In the genomic region with DNA sequence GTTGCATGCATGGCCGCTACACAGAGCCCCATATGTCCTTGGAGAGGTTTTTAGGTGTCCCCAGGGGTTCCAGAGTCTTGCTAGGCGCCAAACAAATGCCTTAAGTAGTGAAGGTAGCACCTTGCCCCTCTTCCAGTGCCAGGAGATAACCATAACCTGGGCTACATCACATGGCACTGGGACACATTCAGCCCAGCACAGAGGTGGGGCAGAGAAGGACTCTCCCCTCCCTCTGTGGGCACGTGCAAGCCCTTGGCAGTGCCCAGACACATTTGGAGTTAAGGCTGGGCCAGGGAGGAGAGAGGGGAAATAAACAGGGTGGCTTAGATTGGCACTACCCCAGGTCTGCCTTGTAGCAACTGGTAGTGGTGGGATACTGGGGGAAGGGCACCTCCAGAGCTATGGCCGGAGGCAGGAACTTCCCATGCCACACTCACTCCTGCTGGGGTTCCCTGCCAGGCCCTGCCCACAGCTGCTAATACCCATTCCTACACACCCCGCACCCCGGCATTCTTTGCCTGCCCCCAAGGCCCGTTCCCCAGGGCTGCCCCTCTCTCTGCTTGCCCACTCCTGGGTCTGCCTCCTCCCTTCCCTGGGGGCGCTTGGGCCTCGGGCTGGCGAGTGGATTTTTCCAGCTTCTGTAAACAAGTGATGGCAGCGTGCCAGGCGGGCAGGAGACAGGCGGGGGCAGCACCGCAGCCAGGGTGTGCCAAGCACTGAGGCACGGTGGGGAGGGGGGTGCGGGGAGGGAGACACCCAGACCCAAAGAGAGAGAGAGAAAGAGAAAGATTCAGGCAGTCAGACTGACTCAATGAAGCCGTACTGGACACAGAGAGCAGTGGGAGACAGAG, we compare ENCODE assay signal across 8 mouse cellular contexts. TPM values are rescaled to one million over a fixed set of nuclear protein-coding genes. Genes with fewer than 3 reads are reported as not detected.
DNase-seq lines count a peak whose midpoint lies in the region; ATAC-seq and TF ChIP-seq lines count a peak whose summit lies in the region.

No protein-coding gene starts in this region.

- TF ChIP-seq EP300 in liver, embryonic 14.5 days (IDR thresholded peaks at IDR 0.05; ENCODE audit: low read depth) = no peak

- 0 out of 2 replicates have a peak, but pooled peaks have one; percentile 14 for ATAC-seq in erythroblast, adult 5-6 weeks (replicated peaks; ENCODE audit: low FRiP score, poor library complexity, severe bottlenecking)
- ATAC-seq in heart, embryonic 16.5 days (replicated peaks; ENCODE audit: extremely low read depth, insufficient read depth, low FRiP score) = peak; percentile 28
- no peak for ATAC-seq in liver, embryonic 14.5 days (ENCODE audit: insufficient read depth)
- peak; percentile 49 for ATAC-seq in neural tube, embryonic 15.5 days (ENCODE audit: low FRiP score)

- H3K27me3 ChIP-seq in heart, embryonic 16.5 days (ENCODE audit: control insufficient read depth, insufficient read depth, low read length) = no peaks in the 10 kb centered on the region
- no peaks in the 10 kb centered on the region for H3K27me3 ChIP-seq in liver, embryonic 14.5 days (ENCODE audit: control insufficient read depth, insufficient read depth, low read length)
- no peaks in the 10 kb centered on the region for H3K27me3 ChIP-seq in neural tube, embryonic 15.5 days (replicated peaks)

- peak overlapping the region; percentile 92 for H3K27ac ChIP-seq in heart, embryonic 16.5 days (ENCODE audit: low read length)
- peak overlapping the region; percentile 49 for H3K27ac ChIP-seq in liver, embryonic 14.5 days
- H3K27ac ChIP-seq in neural tube, embryonic 15.5 days (replicated peaks) = peak overlapping the region; percentile 89

- peaks cover 6% of the 10 kb centered on the region; the same call in 1 of the 2 replicates for H3K36me3 ChIP-seq in heart, embryonic 16.5 days (ENCODE audit: control insufficient read depth, insufficient read depth)
- H3K36me3 ChIP-seq in liver, embryonic 14.5 days (replicated peaks; ENCODE audit: control insufficient read depth, insufficient read depth, low read depth) = peaks cover 4% of the 10 kb centered on the region; the same call in 1 of the 2 replicates
- 0 out of 2 replicates have a peak, but pooled peaks cover 13% of the 10 kb centered on the region for H3K36me3 ChIP-seq in neural tube, embryonic 15.5 days

- H3K4me2 ChIP-seq in heart, embryonic 16.5 days (ENCODE audit: low read depth, low read length) = peak overlapping the region; percentile 51
- H3K4me2 ChIP-seq in liver, embryonic 14.5 days (ENCODE audit: low read depth) = peak overlapping the region; percentile 59
- peak overlapping the region; percentile 94 for H3K4me2 ChIP-seq in neural tube, embryonic 15.5 days

- peaks cover 96% of the 10 kb centered on the region for H3K4me1 ChIP-seq in heart, embryonic 16.5 days (ENCODE audit: control insufficient read depth, insufficient read depth, low read length)
- peaks cover 80 to 96% of the 10 kb centered on the region in 2 experiments for H3K4me1 ChIP-seq in liver, embryonic 14.5 days (replicated peaks; ENCODE audit: control insufficient read depth in 2 of 2, insufficient read depth in 2 of 2, low read length in 1 of 2)
- H3K4me1 ChIP-seq in neural tube, embryonic 15.5 days = peaks cover 95% of the 10 kb centered on the region

- H3K4me3 ChIP-seq in heart, embryonic 16.5 days (ENCODE audit: low read length) = peak overlapping the region; percentile 17
- peak overlapping the region in 1 of 2 experiments; percentile 37; a peak in 2 of 4 replicates for H3K4me3 ChIP-seq in liver, embryonic 14.5 days (ENCODE audit: insufficient read depth in 1 of 2, low read depth in 2 of 2, low read length in 2 of 2)
- H3K4me3 ChIP-seq in neural tube, embryonic 15.5 days (replicated peaks) = 0 out of 2 replicates have a peak overlapping the region, but pooled peaks have one; percentile 27

- peak overlapping the region; percentile 64 for H3K9ac ChIP-seq in heart, embryonic 16.5 days (ENCODE audit: low read length)
- peak overlapping the region; percentile 53 for H3K9ac ChIP-seq in liver, embryonic 14.5 days (replicated peaks)
- H3K9ac ChIP-seq in neural tube, embryonic 15.5 days (replicated peaks) = peak overlapping the region; percentile 3; the same call in 1 of the 2 replicates

- WGBS in heart, embryonic 16.5 days = 22% methylated on average over 17 of the region's 17 CpGs
- WGBS in liver, embryonic 14.5 days (ENCODE audit: insufficient replicate concordance) = 31% methylated on average over 17 of the region's 17 CpGs
- whole genome bisulfite sequencing in neural tube, embryonic 15.5 days = 15% methylated on average over 17 of the region's 17 CpGs

- no peaks in the 10 kb centered on the region for H3K9me3 ChIP-seq in heart, embryonic 16.5 days (replicated peaks; ENCODE audit: control insufficient read depth, low read length)
- no peaks in the 10 kb centered on the region for H3K9me3 ChIP-seq in liver, embryonic 14.5 days (ENCODE audit: control insufficient read depth, low read length)
- H3K9me3 ChIP-seq in neural tube, embryonic 15.5 days (replicated peaks) = no peaks in the 10 kb centered on the region

- 0 out of 2 replicates have a peak, but pooled peaks have one; percentile 4 for TF ChIP-seq CTCF in liver, embryonic 14.5 days (IDR thresholded peaks at IDR 0.05; ENCODE audit: low read depth)

- peak; percentile 83 for DNase-seq in 3134 (ENCODE audit: extremely low read depth, insufficient read length, low spot score)
- DNase-seq in adrenal gland, postnatal 10 days = peak; percentile 89
- peak; percentile 91 for DNase-seq in kidney, postnatal 14 days
- DNase-seq in liver, embryonic 14.5 days (ENCODE audit: low read depth in 3 of 3, low spot score in 3 of 3) = no peak
- DNase-seq in c-Kit-positive CD71-positive TER-119-positive erythroid progenitor cells, embryonic 14.5 days (ENCODE audit: low spot score) = no peak

RNA-seq across cellular contexts. Expression of gene Thra, which starts 10.1 kb away (rescaled TPM):
- 100 to 1,000 TPM; 135 to 184 TPM for total RNA-seq in adrenal gland, postnatal 10 days (2021)
- total RNA-seq in erythroblast, adult 5-6 weeks (2015; ENCODE audit: low replicate concordance) = 1.9 and 5.0 TPM in 2 replicates
- 4.3 and 8.1 TPM in 2 replicates for total RNA-seq in erythroblast, adult 5-6 weeks (2017; ENCODE audit: low replicate concordance)
- polyA plus RNA-seq in heart, embryonic 16.5 days (2015; fragmentation: Nextera tagmentation; extraction: Ambion mirVana) = 37.5 and 40.2 TPM in 2 replicates
- 14.6 and 15.6 TPM in 2 replicates for polyA plus RNA-seq in liver, embryonic 14.5 days (2012; rRNA removed)
- 8.3 and 10.0 TPM in 2 replicates for polyA plus RNA-seq in liver, embryonic 14.5 days (2014; fragmentation: Nextera tagmentation; extraction: Ambion mirVana)
- polyA plus RNA-seq in neural tube, embryonic 15.5 days (2015; fragmentation: Nextera tagmentation; extraction: Ambion mirVana) = 104 and 125 TPM in 2 replicates

RNA-seq across cellular contexts. Expression of gene Med24, which starts 21.3 kb away (rescaled TPM):
- 10 to 100 TPM; 40.4 to 58.0 TPM for total RNA-seq in adrenal gland, postnatal 10 days (2021)
- total RNA-seq in erythroblast, adult 5-6 weeks (2015; ENCODE audit: low replicate concordance) = 8.8 and 17.3 TPM in 2 replicates
- total RNA-seq in erythroblast, adult 5-6 weeks (2017; ENCODE audit: low replicate concordance) = 10.3 and 17.6 TPM in 2 replicates
- 36.8 and 40.3 TPM in 2 replicates for polyA plus RNA-seq in heart, embryonic 16.5 days (2015; fragmentation: Nextera tagmentation; extraction: Ambion mirVana)
- polyA plus RNA-seq in liver, embryonic 14.5 days (2012; rRNA removed) = 25.0 and 29.6 TPM in 2 replicates
- polyA plus RNA-seq in liver, embryonic 14.5 days (2014; fragmentation: Nextera tagmentation; extraction: Ambion mirVana) = 21.3 and 25.6 TPM in 2 replicates
- polyA plus RNA-seq in neural tube, embryonic 15.5 days (2015; fragmentation: Nextera tagmentation; extraction: Ambion mirVana) = 59.6 and 60.9 TPM in 2 replicates

RNA-seq across cellular contexts. Expression of gene Nr1d1, which starts 24.6 kb away (rescaled TPM):
- 10 to 100 TPM; 15.1 to 59.6 TPM for total RNA-seq in adrenal gland, postnatal 10 days (2021)
- not detected in 2 replicates for total RNA-seq in erythroblast, adult 5-6 weeks (2015; ENCODE audit: low replicate concordance)
- total RNA-seq in erythroblast, adult 5-6 weeks (2017; ENCODE audit: low replicate concordance) = 0.26 and 0.42 TPM in 2 replicates
- 7.0 and 8.2 TPM in 2 replicates for polyA plus RNA-seq in heart, embryonic 16.5 days (2015; fragmentation: Nextera tagmentation; extraction: Ambion mirVana)
- 0.54 and 0.65 TPM in 2 replicates for polyA plus RNA-seq in liver, embryonic 14.5 days (2012; rRNA removed)
- polyA plus RNA-seq in liver, embryonic 14.5 days (2014; fragmentation: Nextera tagmentation; extraction: Ambion mirVana) = 0.56 and 0.58 TPM in 2 replicates
- 3.8 and 4.0 TPM in 2 replicates for polyA plus RNA-seq in neural tube, embryonic 15.5 days (2015; fragmentation: Nextera tagmentation; extraction: Ambion mirVana)

RNA-seq across cellular contexts. Expression of gene Msl1, which starts 44.7 kb away (rescaled TPM):
- 10 to 100 TPM; 79.4 to 88.6 TPM for total RNA-seq in adrenal gland, postnatal 10 days (2021)
- 30.3 and 42.7 TPM in 2 replicates for total RNA-seq in erythroblast, adult 5-6 weeks (2015; ENCODE audit: low replicate concordance)
- 26.1 and 26.3 TPM in 2 replicates for total RNA-seq in erythroblast, adult 5-6 weeks (2017; ENCODE audit: low replicate concordance)
- polyA plus RNA-seq in heart, embryonic 16.5 days (2015; fragmentation: Nextera tagmentation; extraction: Ambion mirVana) = 15.2 and 15.5 TPM in 2 replicates
- 11.5 and 15.8 TPM in 2 replicates for polyA plus RNA-seq in liver, embryonic 14.5 days (2012; rRNA removed)
- polyA plus RNA-seq in liver, embryonic 14.5 days (2014; fragmentation: Nextera tagmentation; extraction: Ambion mirVana) = 4.5 and 4.9 TPM in 2 replicates
- polyA plus RNA-seq in neural tube, embryonic 15.5 days (2015; fragmentation: Nextera tagmentation; extraction: Ambion mirVana) = 27.5 and 30.1 TPM in 2 replicates

RNA-seq across cellular contexts. Expression of gene Csf3, which starts 49.5 kb away (rescaled TPM):
- total RNA-seq in adrenal gland, postnatal 10 days (2021) = not detected
- not detected in 2 replicates for total RNA-seq in erythroblast, adult 5-6 weeks (2015; ENCODE audit: low replicate concordance)
- total RNA-seq in erythroblast, adult 5-6 weeks (2017; ENCODE audit: low replicate concordance) = not detected in 2 replicates
- polyA plus RNA-seq in heart, embryonic 16.5 days (2015; fragmentation: Nextera tagmentation; extraction: Ambion mirVana) = not detected in 2 replicates
- not detected in 2 replicates for polyA plus RNA-seq in liver, embryonic 14.5 days (2012; rRNA removed)
- not detected in 2 replicates for polyA plus RNA-seq in liver, embryonic 14.5 days (2014; fragmentation: Nextera tagmentation; extraction: Ambion mirVana)
- polyA plus RNA-seq in neural tube, embryonic 15.5 days (2015; fragmentation: Nextera tagmentation; extraction: Ambion mirVana) = not detected in 2 replicates

Comparison
In these comparisons a context has a peak if more than half of its experiments do, and no peak if none do; other contexts are left out.
1. DNase-seq: peak in 3134 (single experiment), adrenal gland, postnatal 10 days (single experiment) and kidney, postnatal 14 days (single experiment); none in liver, embryonic 14.5 days (0 of 3) and c-Kit-positive CD71-positive TER-119-positive erythroid progenitor cells, embryonic 14.5 days (single experiment).
2. H3K9ac ChIP-seq: peak in every context shown above with its lines; median percentile 64 in heart, embryonic 16.5 days; 53 in liver, embryonic 14.5 days; 3 in neural tube, embryonic 15.5 days.
3. Peak in every context shown above with its lines, with median percentiles within 50 percentile points of each other: H3K27ac ChIP-seq and H3K4me2 ChIP-seq.